Mouse (Mus musculus) spleen, adult 2 months (tissue): Measurements from ENCODE around the gene Eef2k. TPM values are rescaled to one million over a fixed set of nuclear protein-coding genes. Genes with fewer than 3 reads are reported as not detected.
"Not testable (repeated sequence)": the region's sequence is repeated elsewhere in the genome, so short reads cannot be mapped to it uniquely, and the experiment has no call there.

Source experiments
- DNase-seq, 2 experiments: peaks; one replicate each; pipeline versions ENCODE4 v3.0.0 to v3.0.0-alpha.2; 2012 to 2021; ENCODE audit warnings: low spot score in 2 of 2, low read depth in 1 of 2
- H3K27ac ChIP-seq: fragments of 200-500 bp; 2 replicates; pipeline ENCODE4 v1.5.1; 2012; ENCODE audit warnings: low read length, inconsistent platforms; ENCODE audit not compliant: insufficient read depth
- H3K27me3 ChIP-seq: fragments of 200-500 bp; 2 replicates; pipeline ENCODE4 v1.6.1; 2012; ENCODE audit warnings: mild to moderate bottlenecking, moderate library complexity, low read length, inconsistent platforms; ENCODE audit not compliant: control insufficient read depth, insufficient read depth
- H3K36me3 ChIP-seq: fragments of 200-500 bp; 2 replicates; pipeline ENCODE4 v1.6.1; 2012; ENCODE audit warnings: mild to moderate bottlenecking, low read length, inconsistent platforms; ENCODE audit not compliant: control insufficient read depth, insufficient read depth
- H3K4me1 ChIP-seq: fragments of 200-500 bp; 2 replicates; pipeline ENCODE4 v1.6.1; 2011; ENCODE audit warnings: inconsistent platforms; ENCODE audit not compliant: control insufficient read depth, insufficient read depth, insufficient read length
- H3K4me3 ChIP-seq: fragments of 200-500 bp; 2 replicates; pipeline ENCODE4 v1.5.1; 2011; ENCODE audit warnings: mild to moderate bottlenecking, inconsistent platforms; ENCODE audit not compliant: insufficient read depth, insufficient read length; ENCODE audit errors: extremely low read depth
- CTCF ChIP-seq: fragments of 200-500 bp; IDR thresholded peaks from 2 replicates; pipeline ENCODE4 v1.5.1; 2011; ENCODE audit warnings: mild to moderate bottlenecking, inconsistent platforms; ENCODE audit not compliant: insufficient read depth, insufficient read length, insufficient replicate concordance; ENCODE audit errors: extremely low read depth
- POLR2A ChIP-seq: fragments of 200-500 bp; IDR thresholded peaks from 2 replicates; pipeline ENCODE4 v1.6.1; 2011; ENCODE audit warnings: low read depth, low read length, inconsistent platforms
- WGBS: fragments of 180-500 bp; shearing (Covaris S2); methylation state at CpG from one replicate; pipeline ENCODE4 v1.1.7; 2018; 5-methylcytosine and 5-hydroxymethylcytosine counted together
- polyA plus RNA-seq: library from polyadenylated mRNA; depleted of rRNA; stranded (reverse); fragments of >200 nt; gene quantifications from 2 replicates; pipeline ENCODE4 v1.2.3, GENCODE M21; 2012; rRNA removed

Eef2k gene
- polyA plus RNA-seq, 1 experiment, result 15.8 TPM

DNA sequence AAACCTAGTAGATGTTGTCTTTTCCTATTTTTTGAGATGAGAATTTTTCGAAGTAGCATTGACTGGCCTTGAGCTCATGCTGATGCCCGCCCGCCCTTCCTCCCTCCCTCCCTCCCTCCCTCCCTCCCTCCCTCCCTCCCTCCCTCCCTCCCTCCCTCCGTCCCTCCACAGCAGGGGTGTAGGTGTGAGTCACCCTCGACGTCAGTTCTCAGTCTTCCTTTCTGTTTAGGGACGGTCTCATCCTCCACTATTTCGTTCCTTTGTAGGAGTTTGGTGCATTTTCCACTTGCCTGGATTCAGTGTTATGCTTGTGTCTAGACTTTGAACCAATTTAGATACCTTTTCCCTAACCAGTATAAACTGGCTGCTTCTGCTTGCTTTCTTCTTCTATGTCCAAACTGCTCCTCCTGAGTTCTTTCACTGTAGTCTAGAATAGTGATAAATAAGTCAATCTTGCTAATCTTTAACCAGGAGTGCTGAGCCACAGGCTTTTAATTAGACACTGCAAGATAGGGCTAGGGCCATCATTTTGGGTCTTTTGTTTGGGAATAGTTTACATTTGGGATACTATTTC lies 101.4 kb downstream of the Eef2k start:
- 74% methylated on average over 6 of the region's 8 CpGs for WGBS
- H3K36me3 ChIP-seq, result peaks cover 40% of the 10 kb centered on the region
- H3K27ac ChIP-seq, result no peak overlapping the region
- no peak overlapping the region for H3K4me3 ChIP-seq
- H3K4me1 ChIP-seq, result no peaks in the 10 kb centered on the region
- H3K27me3 ChIP-seq, result no peaks in the 10 kb centered on the region
- TF ChIP-seq POLR2A (no peak), CTCF (no peak)
- DNase-seq, result no peak

DNA sequence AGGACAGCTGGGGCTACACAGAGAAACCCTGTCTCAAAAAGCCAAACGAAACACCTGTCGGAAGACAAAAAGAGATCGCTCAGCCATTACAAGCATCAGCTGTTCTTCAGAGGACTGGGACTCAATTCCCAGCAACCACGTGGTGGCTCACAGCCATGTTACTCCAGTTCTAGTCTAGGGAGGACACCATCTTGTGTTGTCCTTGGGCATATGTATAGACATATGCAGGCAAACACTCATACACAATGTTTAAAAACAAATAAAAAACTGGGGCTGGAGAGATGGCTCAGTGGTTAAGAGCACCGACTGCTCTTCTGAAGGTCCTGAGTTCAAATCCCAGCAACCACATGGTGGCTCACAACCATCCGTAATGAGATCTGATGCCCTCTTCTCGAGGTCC lies 111.0 kb downstream of the Eef2k start:
- DNase-seq, H3K4me1 ChIP-seq, H3K27ac ChIP-seq, H3K36me3 ChIP-seq, H3K4me3 ChIP-seq, H3K27me3 ChIP-seq: not testable (repeated sequence)
- 93% methylated on average over 7 of the region's 7 CpGs for WGBS

Other genes with a start within 250 kb of the Eef2k start
- gene Uqcrc2, start 207.7 kb upstream of the Eef2k start, polyA plus RNA-seq, result 20.7 and 21.4 TPM in 2 replicates
- gene Pdzd9, start 172.5 kb upstream of the Eef2k start, polyA plus RNA-seq, result not detected in 2 replicates
- 10.2 and 17.4 TPM in 2 replicates for gene Mosmo, start 165.2 kb upstream of the Eef2k start, polyA plus RNA-seq
- gene Vwa3a, start 103.5 kb upstream of the Eef2k start, polyA plus RNA-seq, result 0.01 and 0.02 TPM in 2 replicates
- not detected in 2 replicates for gene Gm5737, start 30.5 kb upstream of the Eef2k start, polyA plus RNA-seq
- 14.2 and 16.7 TPM in 2 replicates for gene Polr3e, start 74.9 kb downstream of the Eef2k start, polyA plus RNA-seq
- 29.4 and 57.4 TPM in 2 replicates for gene Cdr2, start 139.5 kb downstream of the Eef2k start, polyA plus RNA-seq
- 0.11 TPM in 2 replicates for gene Mfsd13b, start 139.7 kb downstream of the Eef2k start, polyA plus RNA-seq
- 8.0 and 15.1 TPM in 2 replicates for gene Mettl9, start 191.6 kb downstream of the Eef2k start, polyA plus RNA-seq
- gene Igsf6, start 231.7 kb downstream of the Eef2k start, polyA plus RNA-seq, result 5.5 and 5.7 TPM in 2 replicates
- gene Otoa, start 238.8 kb downstream of the Eef2k start, polyA plus RNA-seq, result 0.02 and 0.05 TPM in 2 replicates